Mouse (Mus musculus) heart, embryonic 15.5 days (tissue): ENCODE results near the gene Pth2. TPM values are rescaled to one million over a fixed set of nuclear protein-coding genes. Genes with fewer than 3 reads are reported as not detected.

Experiments
- ATAC-seq: fragments of 200-750 bp; cut with Nextera tagmentation; replicated peaks from 2 replicates; pipeline ENCODE4 v1.8.0; 2017; ENCODE audit warnings: low read depth, moderate TSS enrichment; ENCODE audit not compliant: insufficient number of reproducible peaks, insufficient read depth, low FRiP score
- H3K27ac ChIP-seq: fragments of 300-500 bp; sonication (generic); 2 replicates; pipeline ENCODE4 v1.5.1; 2015; ENCODE audit warnings: mild to moderate bottlenecking, inconsistent platforms
- H3K27me3 ChIP-seq: fragments of 300-500 bp; sonication (generic); 2 replicates; pipeline ENCODE4 v1.6.1; 2015; ENCODE audit warnings: inconsistent platforms
- H3K36me3 ChIP-seq: fragments of 300-500 bp; sonication (generic); 2 replicates; pipeline ENCODE4 v1.6.1; 2015; ENCODE audit warnings: mild to moderate bottlenecking, inconsistent platforms
- H3K4me1 ChIP-seq: fragments of 300-500 bp; sonication (generic); replicated peaks from 2 replicates; pipeline ENCODE4 v1.6.1; 2015; ENCODE audit warnings: inconsistent platforms
- H3K4me2 ChIP-seq: fragments of 300-500 bp; sonication (generic); 2 replicates; pipeline ENCODE4 v1.6.1; 2015; ENCODE audit warnings: inconsistent platforms, mild to moderate bottlenecking, moderate library complexity
- H3K4me3 ChIP-seq: fragments of 300-500 bp; sonication (generic); 2 replicates; pipeline ENCODE4 v1.5.1; 2015; ENCODE audit warnings: mild to moderate bottlenecking, inconsistent platforms
- H3K9ac ChIP-seq: fragments of 300-500 bp; sonication (generic); 2 replicates; pipeline ENCODE4 v1.6.1; 2015; ENCODE audit warnings: mild to moderate bottlenecking, inconsistent platforms
- H3K9me3 ChIP-seq: fragments of 300-500 bp; sonication (generic); replicated peaks from 2 replicates; pipeline ENCODE4 v1.6.1; 2016; ENCODE audit warnings: inconsistent platforms
- WGBS: fragments of 180-500 bp; shearing (Covaris S2); methylation state at CpG from one replicate; pipeline ENCODE4 v1.1.7; 2015; ENCODE audit warnings: mixed read lengths; 5-methylcytosine and 5-hydroxymethylcytosine counted together
- polyA plus RNA-seq: library from polyadenylated mRNA; unstranded; fragments of >200 nt; fragmentation: Nextera tagmentation; extraction: Ambion mirVana; gene quantifications from 2 replicates; pipeline ENCODE4 v1.2.1, GENCODE M21; 2015

Pth2 gene
- polyA plus RNA-seq: not detected in 2 replicates

DNA sequence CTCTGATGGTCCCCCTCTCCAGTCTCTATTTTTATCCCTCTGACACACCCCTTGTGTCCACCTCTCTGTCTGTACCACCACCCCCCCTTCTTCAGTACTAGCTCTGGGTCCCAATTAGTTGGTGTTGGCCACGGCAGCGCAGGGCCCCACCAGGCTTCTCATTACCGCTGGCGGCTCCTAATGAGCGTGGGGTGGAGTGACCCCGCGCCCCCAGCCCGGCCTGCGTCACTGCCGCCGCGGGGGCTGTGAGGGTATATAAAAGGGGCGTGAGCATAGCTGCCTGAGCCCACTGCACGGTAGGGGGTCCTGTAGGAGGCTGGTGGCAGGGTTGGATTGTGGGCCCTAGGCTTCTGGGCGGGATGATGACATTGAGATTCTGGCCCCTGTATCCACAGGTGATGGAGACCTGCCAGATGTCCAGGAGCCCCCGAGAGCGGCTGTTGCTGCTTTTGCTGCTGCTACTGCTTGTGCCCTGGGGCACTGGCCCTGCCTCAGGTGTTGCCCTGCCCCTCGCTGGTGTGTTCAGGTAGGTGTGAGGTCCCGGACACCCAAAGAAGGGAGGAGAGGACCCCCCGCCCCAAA, at the start of gene Pth2:
Pth2 (plus strand) TSS at position 100 of the 582 bp plus-strand sequence.
- Histone ChIP-seq H3K27ac (no peak within 1 kb of the TSS), H3K4me2 (peak within 1 kb of the TSS; percentile 69), H3K4me1 (peaks cover 27% of the 10 kb centered on the region), H3K9ac (peak within 1 kb of the TSS; percentile 40; the same call in 1 of the 2 replicates), H3K27me3 (peaks cover 100% of the 10 kb centered on the region), H3K36me3 (no peaks in the 10 kb centered on the region), H3K9me3 (no peaks in the 10 kb centered on the region), H3K4me3 (peak within 1 kb of the TSS; percentile 40)
- no peak for ATAC-seq
- WGBS: 17% methylated on average over 20 of the region's 20 CpGs

- Histone ChIP-seq H3K27me3 (no peaks in the 10 kb centered on the region), H3K4me2 (no peak overlapping the region), H3K9ac (no peak overlapping the region), H3K4me1 (peaks cover 32% of the 10 kb centered on the region), H3K27ac (no peak overlapping the region), H3K36me3 (peaks cover 7% of the 10 kb centered on the region), H3K4me3 (no peak overlapping the region), H3K9me3 (no peaks in the 10 kb centered on the region)
- no peak for ATAC-seq
- 59% methylated on average over 11 of the region's 11 CpGs for WGBS
These were observed 48.9 kb upstream of the Pth2 start for GRCm38 (mm10) chr7:45131850-45132249.

DNA sequence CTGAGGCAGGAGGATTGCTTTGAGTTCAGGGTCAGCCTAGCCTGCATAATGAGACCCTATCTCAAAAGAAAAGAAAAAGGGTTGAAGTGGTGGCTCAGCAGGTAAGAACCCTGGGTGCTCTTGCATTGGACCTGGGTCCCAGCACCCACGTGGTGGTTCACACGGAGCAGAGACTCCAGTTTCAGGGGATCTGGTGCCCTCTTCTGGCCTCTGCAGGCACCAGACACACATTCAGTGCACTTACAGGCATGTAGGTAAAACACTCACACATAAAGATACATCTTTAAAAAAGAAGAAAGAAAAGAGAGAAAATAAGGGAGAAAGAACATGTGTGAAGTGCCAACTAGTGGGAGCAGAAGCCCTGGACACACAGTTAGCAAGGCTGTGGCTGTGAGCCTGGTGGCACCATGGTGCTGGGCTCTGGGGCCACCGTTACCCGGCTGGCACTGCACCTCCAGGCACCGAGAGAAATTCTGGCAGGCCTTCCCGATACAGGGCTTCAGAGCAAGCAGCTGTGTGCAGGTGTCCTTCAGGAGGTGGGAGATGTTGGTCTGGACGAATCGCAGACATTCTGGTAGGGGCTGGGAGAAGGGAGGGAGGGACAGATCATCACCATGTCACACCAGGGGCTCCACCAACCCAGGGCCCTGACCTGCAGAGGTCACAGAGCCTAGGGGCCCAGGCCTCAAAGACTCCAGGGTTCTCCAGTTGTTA, 47.2 kb upstream of the Pth2 start:
- WGBS: 73% methylated on average over 8 of the region's 8 CpGs
- no peak overlapping the region for H3K4me2 ChIP-seq

DNA sequence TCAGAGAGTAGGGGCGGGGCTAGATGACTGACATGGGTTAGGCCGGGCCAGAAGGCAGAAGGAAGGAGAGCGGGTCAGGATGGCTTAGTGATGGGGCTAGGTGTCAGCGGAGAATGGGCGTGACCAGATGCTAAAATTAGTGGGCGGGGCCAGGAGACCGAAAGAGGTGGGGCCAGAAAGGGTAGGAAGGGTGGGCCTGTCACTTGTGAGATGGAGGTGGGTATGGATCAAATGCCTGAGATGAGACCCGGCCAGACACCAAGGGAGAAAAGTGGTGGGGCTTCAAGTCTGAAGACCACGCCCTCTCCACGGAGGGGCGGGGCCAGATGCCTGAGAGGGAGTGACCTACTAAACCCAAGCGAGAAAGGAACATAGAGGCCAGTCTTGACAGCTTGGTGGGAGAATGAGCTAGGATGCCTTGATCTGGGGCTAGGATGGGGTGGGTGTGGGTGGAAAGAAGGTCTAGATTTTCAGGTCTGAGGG, 46.2 kb upstream of the Pth2 start:
- Histone ChIP-seq H3K27me3 (no peaks in the 10 kb centered on the region), H3K36me3 (no peaks in the 10 kb centered on the region), H3K27ac (no peak overlapping the region), H3K9ac (no peak overlapping the region), H3K4me1 (peaks cover 25% of the 10 kb centered on the region), H3K4me3 (no peak overlapping the region; the same call in 1 of the 2 replicates), H3K4me2 (peak overlapping the region; percentile 78; the same call in 1 of the 2 replicates), H3K9me3 (no peaks in the 10 kb centered on the region)
- 0 out of 2 replicates have a peak, but pooled peaks have one; percentile 25 for ATAC-seq
- WGBS: 13% methylated on average over 12 of the region's 12 CpGs

More for the DNA sequence above, 47.2 kb upstream of the Pth2 start:
- Histone ChIP-seq H3K4me3 (no peak overlapping the region), H3K4me1 (peaks cover 29% of the 10 kb centered on the region), H3K27me3 (no peaks in the 10 kb centered on the region), H3K9me3 (no peaks in the 10 kb centered on the region), H3K36me3 (no peaks in the 10 kb centered on the region), H3K27ac (no peak overlapping the region), H3K9ac (no peak overlapping the region)
- ATAC-seq: no peak

DNA sequence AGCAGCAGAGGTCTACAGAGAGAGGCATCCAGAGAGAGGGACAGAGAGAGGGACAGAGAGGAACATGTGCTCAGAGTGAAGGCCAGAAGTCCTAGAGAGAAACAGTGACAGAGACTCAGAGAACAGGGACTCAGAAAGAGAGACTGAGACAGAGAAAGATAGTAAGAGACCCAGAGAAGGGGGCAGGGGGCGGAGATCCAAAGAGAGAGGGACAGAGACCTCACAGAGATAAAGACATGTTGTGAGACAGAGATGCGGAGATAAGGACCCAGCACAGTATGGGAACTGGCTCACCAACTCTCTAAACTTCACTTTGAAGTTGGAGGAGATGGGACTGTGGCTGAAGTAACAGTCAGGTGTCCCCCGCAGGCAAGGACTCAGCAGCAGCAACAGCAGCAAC, 45.4 kb upstream of the Pth2 start:
- Histone ChIP-seq H3K36me3 (no peaks in the 10 kb centered on the region), H3K4me3 (peak overlapping the region; percentile 59), H3K27me3 (no peaks in the 10 kb centered on the region), H3K27ac (no peak overlapping the region), H3K4me1 (peaks cover 20% of the 10 kb centered on the region), H3K4me2 (peak overlapping the region; percentile 78), H3K9ac (no peak overlapping the region), H3K9me3 (no peaks in the 10 kb centered on the region)
- 69% methylated on average over 3 of the region's 3 CpGs for WGBS
- no peak for ATAC-seq

- Histone ChIP-seq H3K4me3 (peak within 1 kb of the TSS; percentile 59), H3K27ac (peak within 1 kb of the TSS; percentile 29; the same call in 1 of the 2 replicates)
- 2% methylated on average over 29 of the region's 29 CpGs for WGBS
These were observed 44.7 kb upstream of the Pth2 start, which contains the start of the genes Gm45713 and Flt3l for GRCm38 (mm10) chr7:45135993-45136567. Gene Gm45713, minus strand, starts transcription at chr7:45136231. Gene Flt3l, minus strand, starts transcription at chr7:45136432.

GRCm38 (mm10) chr7:45137171-45138006, 43.4 kb upstream of the Pth2 start:
- WGBS: 57% methylated on average over 12 of the region's 12 CpGs

More at GRCm38 (mm10) chr7:45135993-45136567, 44.7 kb upstream of the Pth2 start, which contains the start of the genes Gm45713 and Flt3l:
- Histone ChIP-seq H3K4me1 (peaks cover 20% of the 10 kb centered on the region), H3K27me3 (no peaks in the 10 kb centered on the region), H3K36me3 (no peaks in the 10 kb centered on the region), H3K9me3 (no peaks in the 10 kb centered on the region), H3K9ac (peak within 1 kb of the TSS; percentile 65), H3K4me2 (peak within 1 kb of the TSS; percentile 78)
- peak; percentile 77 for ATAC-seq

GRCm38 (mm10) chr7:45138403-45138802, 42.4 kb upstream of the Pth2 start:
- no peak overlapping the region for H3K27ac ChIP-seq
- no peak overlapping the region for H3K4me3 ChIP-seq
- 84% methylated on average over 1 of the region's 1 CpGs for WGBS
- H3K4me1 ChIP-seq: peaks cover 20% of the 10 kb centered on the region
- no peak for ATAC-seq
- H3K36me3 ChIP-seq: no peaks in the 10 kb centered on the region
- no peak overlapping the region for H3K4me2 ChIP-seq
- no peaks in the 10 kb centered on the region for H3K27me3 ChIP-seq
- H3K9me3 ChIP-seq: no peaks in the 10 kb centered on the region
- H3K9ac ChIP-seq: no peak overlapping the region

More at GRCm38 (mm10) chr7:45137171-45138006, 43.4 kb upstream of the Pth2 start:
- Histone ChIP-seq H3K4me3 (no peak overlapping the region), H3K36me3 (no peaks in the 10 kb centered on the region), H3K27ac (no peak overlapping the region), H3K4me2 (no peak overlapping the region), H3K4me1 (peaks cover 20% of the 10 kb centered on the region), H3K9me3 (no peaks in the 10 kb centered on the region), H3K9ac (no peak overlapping the region), H3K27me3 (no peaks in the 10 kb centered on the region)
- ATAC-seq: no peak

- Histone ChIP-seq H3K4me2 (no peak overlapping the region), H3K36me3 (0 out of 2 replicates have a peak, but pooled peaks cover 5% of the 10 kb centered on the region), H3K4me1 (peaks cover 9% of the 10 kb centered on the region), H3K27ac (no peak overlapping the region), H3K27me3 (no peaks in the 10 kb centered on the region), H3K4me3 (no peak overlapping the region), H3K9me3 (no peaks in the 10 kb centered on the region), H3K9ac (no peak overlapping the region)
- WGBS: 70% methylated on average over 8 of the region's 8 CpGs
- no peak for ATAC-seq
These were observed 40.7 kb upstream of the Pth2 start for GRCm38 (mm10) chr7:45139904-45140723.

- Histone ChIP-seq H3K27me3 (no peaks in the 10 kb centered on the region), H3K9me3 (no peaks in the 10 kb centered on the region), H3K27ac (no peak overlapping the region), H3K4me1 (peaks cover 4% of the 10 kb centered on the region; the same call in 1 of the 2 replicates), H3K9ac (no peak overlapping the region), H3K4me2 (no peak overlapping the region), H3K4me3 (no peak overlapping the region), H3K36me3 (0 out of 2 replicates have a peak, but pooled peaks cover 11% of the 10 kb centered on the region)
- ATAC-seq: no peak
- WGBS: 89% methylated on average over 3 of the region's 3 CpGs
These were observed 39.5 kb upstream of the Pth2 start for GRCm38 (mm10) chr7:45141319-45141718.
